Mouse (Mus musculus) heart, postnatal 36 days (tissue): ENCODE results near the gene Il15. TPM values are rescaled to one million over a fixed set of nuclear protein-coding genes. Genes with fewer than 3 reads are reported as not detected.

Experiments used
- DNase-seq, 2 experiments: peaks; one replicate each; pipeline ENCODE4 v3.0.0; 2021 to 2022
- intact Hi-C: fragments of 180-260 bp; cut with DNase I; formaldehyde crosslinking; loops from one replicate; pipeline ENCODE4 v1.15.1; 2025
- total RNA-seq, 2 experiments: library from RNA; stranded (reverse); gene quantifications; 2 replicates each; pipeline ENCODE4 v1.2.3; 2021

The Il15 gene
- total RNA-seq, 2 experiments from 2014 or later = 35.8 to 41.1 TPM

DNA sequence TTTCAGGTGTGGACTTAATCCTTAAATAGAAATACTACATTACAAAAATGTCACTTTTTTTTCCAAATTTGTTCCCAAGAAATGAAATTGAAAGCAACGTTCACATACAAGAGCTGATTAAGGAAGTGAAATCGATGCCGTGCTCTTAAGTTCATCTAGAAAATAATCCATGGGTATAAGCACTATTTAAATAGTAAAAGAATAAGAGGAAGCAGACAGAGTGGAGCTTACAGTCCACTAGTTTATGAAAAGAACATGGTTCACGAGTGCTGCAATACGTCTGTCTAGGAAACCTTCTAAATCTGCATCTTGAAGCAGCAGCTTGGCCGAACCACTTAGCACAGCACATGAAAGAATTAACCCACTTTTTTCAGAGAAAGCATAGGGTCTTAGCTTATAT lies 32.4 kb downstream of the Il15 start:
- intact Hi-C loops = no loop called here
- no peak for DNase-seq

DNA sequence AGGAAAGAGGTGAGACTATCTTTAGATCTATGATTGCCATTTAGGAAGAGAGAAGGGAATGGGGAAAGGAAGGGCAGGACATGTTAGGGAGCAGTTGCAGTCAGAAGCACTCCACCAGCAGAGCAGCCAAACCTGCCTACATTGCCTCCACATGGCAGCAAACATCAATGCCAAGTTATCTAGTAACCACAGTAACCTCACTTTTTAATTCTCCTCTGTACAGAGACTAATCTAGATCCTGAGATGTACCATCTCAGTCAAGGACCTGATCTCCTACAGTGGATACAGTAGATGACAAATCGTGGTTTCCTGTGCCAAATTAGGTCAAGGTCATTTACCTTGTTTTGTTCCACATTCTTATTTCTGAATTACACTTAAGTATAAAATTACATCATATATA lies 42.0 kb downstream of the Il15 start:
- intact Hi-C loops = no loop called here
- no peak for DNase-seq

DNA sequence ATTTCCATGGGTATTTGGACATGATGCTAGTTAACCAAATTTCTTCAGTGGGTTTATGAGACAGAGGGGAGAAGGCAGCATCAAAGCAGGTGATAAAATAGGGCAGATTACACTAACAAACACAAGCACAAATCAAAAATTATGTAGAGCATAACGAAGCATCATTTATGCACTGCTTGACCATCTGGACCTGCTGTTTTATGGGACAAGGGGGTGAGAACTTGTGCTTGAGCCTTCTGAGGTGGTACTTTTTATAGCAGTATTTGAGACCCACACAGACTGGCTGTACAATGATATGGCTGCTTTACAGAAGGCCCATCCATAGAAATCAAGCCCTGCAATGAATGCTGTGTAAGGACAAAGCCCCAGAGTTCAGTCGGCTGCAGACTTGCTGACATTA lies 46.9 kb downstream of the Il15 start:
- no peak for DNase-seq
- intact Hi-C loops = no loop called here

DNA sequence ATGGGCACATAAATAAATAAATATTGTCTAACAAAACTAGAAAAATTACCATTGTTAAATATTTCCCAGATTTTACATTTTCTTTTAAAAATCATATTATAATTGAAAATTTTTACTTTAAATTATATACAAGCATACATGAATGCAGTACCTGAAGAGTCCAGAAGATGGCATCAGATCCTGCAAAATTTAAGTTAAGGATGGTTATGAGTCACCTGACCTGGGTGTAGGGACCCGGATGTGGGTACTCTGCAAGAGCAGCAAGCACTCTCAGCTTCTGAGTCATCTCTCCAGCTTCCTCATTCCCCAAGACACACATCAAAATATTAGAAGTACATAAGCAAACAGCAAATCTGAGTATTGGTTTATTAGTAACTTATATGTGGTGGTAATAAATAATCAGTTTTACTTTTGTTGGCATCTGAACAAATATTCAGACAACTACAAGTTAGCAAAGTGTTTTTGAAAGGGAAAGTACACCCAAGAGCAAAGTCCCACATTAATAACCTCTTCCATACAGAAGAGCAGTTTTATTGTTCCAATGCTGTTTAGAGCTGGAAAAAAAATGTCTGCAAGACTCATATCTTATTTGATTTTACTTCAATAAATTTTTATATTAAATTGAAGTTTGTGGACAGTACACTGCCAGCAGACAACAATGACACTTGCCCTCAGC lies 51.6 kb downstream of the Il15 start:
- intact Hi-C loops = loop anchor here (1.0 to 5.0 kb wide), 3 partner anchors 51 to 393 kb away; partner anchors contain the start of gene Il15
- DNase-seq = no peak

DNA sequence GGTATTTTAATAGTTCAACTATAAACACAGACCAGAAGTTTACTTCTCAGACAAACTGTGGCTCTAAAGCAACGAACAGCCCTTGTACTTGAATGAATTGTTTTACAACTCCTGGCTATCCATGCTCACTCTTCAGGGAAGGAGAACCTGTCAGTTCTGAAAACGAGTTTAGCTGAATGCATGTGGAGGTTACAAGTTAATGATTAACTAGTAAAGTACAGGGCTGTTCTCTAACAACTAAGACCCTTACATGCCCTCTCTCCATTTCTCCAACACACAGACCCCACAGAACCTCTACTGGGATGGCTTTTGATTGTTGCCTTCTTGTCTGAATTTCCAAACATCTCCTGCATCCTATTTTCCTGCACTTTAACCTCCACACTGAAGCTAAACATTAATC lies 53.7 kb downstream of the Il15 start:
- DNase-seq = no peak
- intact Hi-C loops = no loop called here

DNA sequence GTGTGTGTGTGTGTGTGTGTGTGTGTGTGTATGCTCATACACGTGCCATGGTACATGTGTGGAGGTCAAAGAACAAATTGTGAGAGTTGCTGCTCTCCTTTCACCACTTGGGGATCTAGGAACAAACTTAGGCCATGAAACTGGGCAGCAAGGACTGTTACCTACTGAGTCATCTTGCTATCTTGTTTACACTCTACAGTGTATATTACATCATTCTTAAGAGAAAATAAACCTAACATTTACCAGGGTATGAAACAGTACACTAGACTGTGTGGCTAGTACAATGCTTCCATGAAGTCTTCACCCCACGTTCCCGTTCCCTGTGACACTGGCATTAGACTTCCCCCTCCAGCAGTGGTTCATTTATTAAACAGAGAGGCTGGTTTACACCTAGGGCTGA lies 56.5 kb downstream of the Il15 start:
- intact Hi-C loops = no loop called here
- DNase-seq = no peak

DNA sequence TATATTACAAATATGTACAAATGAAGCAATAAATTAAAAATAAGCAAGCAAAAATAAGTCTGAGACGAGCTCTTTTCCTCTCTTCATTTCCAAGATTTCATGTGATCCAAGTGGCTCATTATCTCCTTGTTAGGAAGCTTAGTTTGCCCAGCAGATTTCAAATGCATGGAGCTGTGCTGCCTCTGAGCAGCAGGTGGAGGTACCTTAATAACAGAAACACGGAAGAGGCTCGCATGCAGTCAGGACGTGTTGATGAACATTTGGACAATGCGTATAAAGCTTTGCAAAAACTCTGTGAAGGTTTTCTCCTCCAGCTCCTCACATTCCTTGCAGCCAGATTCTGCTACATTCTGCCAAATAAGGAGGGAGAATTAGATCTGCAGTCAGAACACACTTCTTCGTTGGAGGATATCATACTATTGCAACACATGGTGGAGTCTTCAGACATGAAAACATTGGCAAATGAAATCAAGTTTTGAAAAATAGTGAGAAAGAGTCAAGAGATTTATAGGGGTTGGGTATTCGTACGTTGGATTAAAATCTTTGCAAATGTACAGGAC lies 71.3 kb downstream of the Il15 start:
- intact Hi-C loops = no loop called here
- no peak for DNase-seq

DNA sequence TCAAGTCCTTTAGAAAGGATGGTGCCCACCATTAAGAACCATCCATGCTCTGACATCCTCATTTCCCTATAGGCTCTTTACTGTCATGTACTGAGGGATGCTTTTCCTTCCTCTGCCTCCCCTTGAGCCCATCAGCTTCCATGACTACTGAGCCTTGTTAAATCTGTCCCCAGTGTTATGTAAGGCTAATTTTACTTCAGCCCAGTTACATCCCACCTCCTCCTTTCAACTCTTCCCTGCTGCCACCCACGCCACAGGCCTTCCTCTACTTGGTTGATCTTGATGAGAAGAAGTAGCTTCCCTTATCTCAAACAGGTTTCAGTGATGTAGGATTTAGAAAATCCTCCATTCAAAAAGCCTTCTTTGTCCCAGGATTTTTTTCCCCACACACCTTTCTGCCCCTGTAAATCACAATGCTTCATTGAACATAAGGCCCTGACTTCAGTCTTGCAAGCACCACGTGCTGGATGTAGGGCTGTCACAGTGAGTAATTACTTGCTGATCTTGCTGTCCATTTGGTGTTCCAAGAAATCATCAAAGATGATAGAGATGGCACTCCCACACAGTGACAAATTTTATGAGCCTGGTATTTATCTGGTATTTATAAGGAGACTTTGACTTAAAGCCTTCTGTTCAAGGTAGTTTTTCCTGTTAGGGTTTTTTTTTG lies 74.9 kb downstream of the Il15 start:
- no peak for DNase-seq
- intact Hi-C loops = no loop called here

DNA sequence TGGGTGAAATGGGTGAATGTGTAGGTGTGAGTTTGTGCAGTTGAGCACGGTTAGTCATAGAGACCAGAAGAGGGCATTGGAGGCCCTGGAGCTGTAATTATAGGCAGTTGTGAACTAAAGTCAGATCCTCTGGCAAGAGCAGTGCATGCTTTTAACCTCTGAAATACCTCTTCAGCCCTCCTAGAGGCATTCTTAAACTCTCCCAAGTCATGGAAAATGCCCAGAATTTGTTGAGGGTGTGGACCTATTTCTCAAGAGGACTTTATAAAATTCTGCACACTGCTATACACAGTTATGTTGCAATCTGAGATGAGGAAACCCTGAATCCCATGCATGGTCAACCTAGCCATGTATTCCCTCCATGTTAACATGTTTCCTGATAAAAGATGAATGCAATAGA lies 77.0 kb downstream of the Il15 start:
- no peak for DNase-seq

DNA sequence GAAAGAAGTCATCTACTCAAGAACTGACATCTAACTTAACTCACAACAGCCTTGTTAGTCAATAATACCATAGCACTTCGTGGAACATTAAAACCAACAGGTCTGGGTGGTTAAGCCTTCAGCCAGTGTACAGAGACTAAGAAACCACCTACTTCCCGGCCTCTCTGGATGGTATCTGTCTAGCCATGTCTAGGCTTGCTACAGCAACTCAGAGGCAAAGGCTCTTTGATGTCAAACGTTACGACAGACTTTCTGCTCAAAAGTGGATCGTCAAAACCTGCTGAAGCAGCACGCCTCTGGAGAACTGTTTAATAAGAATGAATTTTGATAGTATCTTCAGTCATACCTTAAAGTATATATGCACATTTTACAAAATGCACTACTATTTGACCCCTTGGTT lies 77.4 kb downstream of the Il15 start:
- DNase-seq = no peak

More for the DNA sequence above, 77.0 kb downstream of the Il15 start:
- intact Hi-C loops = no loop called here

DNA sequence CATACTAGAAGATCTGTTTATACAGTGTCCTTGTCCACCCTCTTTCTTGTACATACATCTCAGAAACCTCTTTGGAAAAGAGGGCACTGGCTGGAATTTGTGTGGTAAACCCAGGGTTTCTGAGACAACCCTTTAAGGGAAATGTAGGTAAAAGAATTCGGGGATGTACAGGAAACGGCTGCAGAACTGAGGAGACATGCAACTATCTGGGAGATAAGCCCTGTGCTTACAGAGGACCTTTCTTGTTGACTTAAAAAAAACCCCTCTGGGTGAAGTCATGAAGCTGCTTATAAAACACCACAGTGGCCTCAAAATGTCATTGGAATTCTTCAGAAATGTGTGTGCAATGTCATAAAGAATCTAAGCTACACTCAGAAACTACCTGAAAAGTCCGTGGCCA lies 85.6 kb downstream of the Il15 start:
- DNase-seq = no peak
- intact Hi-C loops = no loop called here

More for the DNA sequence above, 77.4 kb downstream of the Il15 start:
- intact Hi-C loops = no loop called here

DNA sequence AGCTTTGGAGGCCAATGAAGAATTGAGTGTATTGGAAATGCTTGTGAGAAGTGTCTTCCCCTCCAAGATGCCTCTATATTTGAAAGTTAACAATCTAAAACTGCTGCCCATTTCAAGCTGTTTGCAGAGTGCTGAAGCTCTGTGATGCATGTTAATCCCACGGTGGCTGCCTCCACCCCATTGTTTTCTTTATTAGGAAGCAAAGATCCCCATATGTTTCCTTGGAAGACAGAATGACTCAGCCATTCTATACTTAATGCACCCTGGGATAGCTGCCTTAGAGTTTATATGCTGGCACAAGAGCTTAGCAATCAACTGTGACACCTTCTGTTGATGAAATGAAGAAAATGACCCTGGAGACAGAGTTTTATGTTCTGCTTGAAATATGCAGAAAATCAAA lies 96.6 kb downstream of the Il15 start:
- intact Hi-C loops = no loop called here
- DNase-seq = no peak

DNA sequence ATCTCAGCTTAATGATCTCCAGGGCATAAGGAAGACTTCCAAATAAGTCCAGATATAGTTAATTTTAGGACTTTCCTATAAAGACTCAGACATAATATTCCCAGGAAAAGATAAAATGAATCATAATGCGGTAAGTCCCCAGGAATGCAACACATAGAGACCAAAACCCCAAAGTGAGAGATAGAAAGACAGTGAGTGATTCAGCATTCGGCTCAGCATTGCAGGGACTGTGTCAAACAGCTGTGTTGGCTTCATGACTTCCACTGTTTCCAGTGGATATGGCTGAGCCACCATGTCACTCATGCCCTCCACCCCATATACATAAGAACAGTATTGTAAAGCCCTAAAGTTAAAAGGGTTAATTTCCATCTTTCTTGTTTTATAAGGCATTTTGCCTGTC lies 106.8 kb downstream of the Il15 start:
- intact Hi-C loops = no loop called here

DNA sequence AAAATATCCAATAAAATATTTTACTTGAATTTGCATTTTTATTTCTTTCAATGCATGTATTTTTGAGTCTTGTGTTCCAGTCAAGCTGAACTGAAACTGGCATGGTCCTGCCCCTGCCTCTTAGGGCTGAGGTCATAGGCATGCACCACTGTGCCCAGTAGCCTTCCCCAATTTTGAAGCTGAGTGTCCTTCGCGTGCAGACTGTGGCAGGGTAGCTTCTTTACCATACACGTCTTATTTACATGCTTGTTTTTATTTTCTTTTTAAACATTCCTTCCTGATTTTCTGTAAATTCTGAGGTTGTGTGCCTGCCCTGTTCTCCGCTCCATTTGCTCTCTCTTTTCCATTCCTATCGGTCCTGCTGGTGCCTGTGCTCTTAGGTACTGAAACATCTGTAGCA lies 111.4 kb downstream of the Il15 start:
- DNase-seq = no peak
- intact Hi-C loops = no loop called here

More for the DNA sequence above, 106.8 kb downstream of the Il15 start:
- DNase-seq = no peak

DNA sequence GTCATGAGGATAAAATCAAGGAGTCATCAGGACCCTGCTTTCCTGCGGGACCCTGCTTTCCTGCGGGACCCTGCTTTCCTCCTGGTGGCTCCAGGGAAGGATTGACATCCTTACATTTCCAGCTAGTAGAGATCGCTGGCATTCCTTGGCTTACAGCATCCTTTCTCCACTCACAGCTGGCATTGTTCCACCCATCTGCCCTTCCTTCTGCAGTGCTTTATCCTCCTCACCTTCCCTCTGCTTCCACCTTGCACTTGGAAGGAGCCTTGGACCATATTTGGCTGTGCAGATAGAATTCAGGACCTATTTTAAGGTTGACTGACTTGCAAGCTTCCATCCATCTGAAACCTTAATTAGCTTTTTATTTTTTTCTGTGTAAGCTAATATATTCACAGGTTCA lies 117.2 kb downstream of the Il15 start:
- DNase-seq = no peak
- intact Hi-C loops = no loop called here

DNA sequence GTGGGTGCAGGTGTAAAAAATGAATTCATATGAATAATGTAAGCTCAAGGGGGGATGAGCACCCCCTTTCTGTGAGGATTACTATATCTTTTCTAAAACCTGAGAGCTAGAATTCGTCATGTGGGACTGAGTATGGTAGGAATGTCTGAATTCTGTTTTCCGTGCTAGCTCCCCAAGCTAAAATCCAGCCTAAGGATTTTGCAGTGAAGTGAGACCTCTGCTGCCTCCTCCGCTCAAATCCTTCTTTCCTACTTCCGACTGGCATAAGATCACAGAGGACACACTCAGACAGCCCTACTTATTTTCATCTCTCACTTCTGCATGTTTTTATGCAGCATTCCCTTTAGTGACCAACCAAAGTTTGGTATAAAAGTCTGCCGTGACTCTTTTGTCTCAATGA lies 121.0 kb downstream of the Il15 start:
- no peak for DNase-seq
- intact Hi-C loops = no loop called here
